Mouse (Mus musculus): ENCODE data around the gene Grb2. TPM values are rescaled to one million over a fixed set of nuclear protein-coding genes. Genes with fewer than 3 reads are reported as not detected.

The Grb2 gene
- polyA plus RNA-seq, 1 experiment from 2014 or later = 39.6 TPM

DNA sequence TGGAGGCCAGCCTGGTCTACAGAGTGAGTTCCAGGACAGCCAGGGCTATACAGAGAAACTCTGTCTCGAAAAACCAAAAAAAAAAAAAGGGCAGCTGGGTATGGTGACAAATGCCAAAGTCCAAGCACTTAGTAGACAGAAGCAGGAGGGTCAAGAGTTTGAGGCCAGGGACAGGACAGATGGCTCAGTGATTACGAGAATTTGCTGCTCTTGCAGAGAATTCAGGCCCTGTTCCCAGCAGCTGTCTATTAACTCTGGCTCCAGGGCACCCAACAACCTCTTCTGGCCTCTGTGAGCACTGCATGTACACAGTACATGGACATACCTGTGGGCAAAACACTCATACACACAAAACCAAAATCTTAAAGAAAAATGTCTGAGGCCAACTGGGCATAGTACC, 90.4 kb downstream of the Grb2 start:
- H3K4me2 ChIP-seq (replicated peaks; ENCODE audit: low read depth, low read length) = no peak overlapping the region
- WGBS = 89% methylated on average over 2 of the region's 2 CpGs
- H3K36me3 ChIP-seq (ENCODE audit: control insufficient read depth, insufficient read depth, low read length) = peaks cover 22% of the 10 kb centered on the region
- no peaks in the 10 kb centered on the region for H3K9me3 ChIP-seq (ENCODE audit: control insufficient read depth, low read depth, low read length)
- ATAC-seq (ENCODE audit: insufficient number of reproducible peaks, insufficient read depth, low FRiP score, low read depth) = no peak
- H3K4me1 ChIP-seq (ENCODE audit: control insufficient read depth, insufficient read depth, low read length) = peaks cover 6% of the 10 kb centered on the region; the same call in 1 of the 2 replicates
- H3K27ac ChIP-seq (ENCODE audit: low read length) = no peak overlapping the region
- H3K9ac ChIP-seq (replicated peaks; ENCODE audit: low read depth, low read length) = no peak overlapping the region
- H3K4me3 ChIP-seq (ENCODE audit: low read depth, low read length) = no peak overlapping the region
- H3K27me3 ChIP-seq (ENCODE audit: control insufficient read depth, insufficient read depth, low read length) = no peaks in the 10 kb centered on the region

DNA sequence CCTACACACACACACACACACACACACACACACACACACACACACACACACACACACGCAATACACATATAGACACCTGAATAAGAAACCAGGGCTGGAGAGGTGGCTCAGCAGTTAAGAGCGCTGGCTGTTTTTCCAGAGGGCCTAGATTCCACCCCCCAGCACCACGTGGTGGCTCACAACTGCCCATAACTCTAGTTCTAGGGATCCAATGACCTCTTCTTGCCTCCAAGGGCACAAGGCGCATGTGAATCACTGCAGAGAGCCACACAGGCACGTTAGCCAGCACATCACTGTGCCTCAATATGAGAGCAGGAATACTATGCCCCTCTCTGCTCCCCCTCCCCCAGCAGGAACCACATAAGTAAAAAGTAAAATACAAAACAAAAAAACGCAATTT, 91.5 kb downstream of the Grb2 start:
- Histone ChIP-seq H3K4me2 (replicated peaks; ENCODE audit: low read depth, low read length) (no peak overlapping the region), H3K9ac (replicated peaks; ENCODE audit: low read depth, low read length) (no peak overlapping the region), H3K4me3 (ENCODE audit: low read depth, low read length) (no peak overlapping the region), H3K27ac (ENCODE audit: low read length) (no peak overlapping the region), H3K4me1 (ENCODE audit: control insufficient read depth, insufficient read depth, low read length) (peaks cover 7% of the 10 kb centered on the region; the same call in 1 of the 2 replicates), H3K9me3 (ENCODE audit: control insufficient read depth, low read depth, low read length) (no peaks in the 10 kb centered on the region), H3K27me3 (ENCODE audit: control insufficient read depth, insufficient read depth, low read length) (no peaks in the 10 kb centered on the region), H3K36me3 (ENCODE audit: control insufficient read depth, insufficient read depth, low read length) (peaks cover 11% of the 10 kb centered on the region)
- 82% methylated on average over 6 of the region's 6 CpGs for WGBS
- no peak for ATAC-seq (ENCODE audit: insufficient number of reproducible peaks, insufficient read depth, low FRiP score, low read depth)

DNA sequence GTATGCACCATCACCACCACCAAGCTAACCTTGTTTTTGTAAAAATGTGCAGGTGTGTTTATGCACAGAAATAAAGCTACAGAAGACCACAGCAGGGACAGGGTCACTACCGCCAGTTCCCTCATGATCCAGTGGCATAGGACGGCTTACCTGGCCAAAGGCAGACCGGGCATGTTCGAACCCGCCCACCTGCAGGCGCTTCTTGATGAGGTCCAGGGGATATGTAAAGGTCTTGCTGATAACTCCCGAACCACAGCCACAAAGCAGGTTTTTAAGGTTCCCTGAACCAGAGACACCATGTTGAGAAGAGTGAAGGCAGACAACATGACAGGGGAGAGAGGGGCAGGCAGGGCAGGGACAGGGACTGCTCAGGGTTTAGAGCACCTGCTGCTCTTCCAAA, 92.0 kb downstream of the Grb2 start:
- WGBS = 87% methylated on average over 7 of the region's 7 CpGs
- peaks cover 12% of the 10 kb centered on the region; the same call in 1 of the 2 replicates for H3K4me1 ChIP-seq (ENCODE audit: control insufficient read depth, insufficient read depth, low read length)
- no peaks in the 10 kb centered on the region for H3K27me3 ChIP-seq (ENCODE audit: control insufficient read depth, insufficient read depth, low read length)
- no peak overlapping the region for H3K4me3 ChIP-seq (ENCODE audit: low read depth, low read length)
- H3K27ac ChIP-seq (ENCODE audit: low read length) = no peak overlapping the region
- no peaks in the 10 kb centered on the region for H3K9me3 ChIP-seq (ENCODE audit: control insufficient read depth, low read depth, low read length)
- no peak overlapping the region for H3K9ac ChIP-seq (replicated peaks; ENCODE audit: low read depth, low read length)
- H3K4me2 ChIP-seq (replicated peaks; ENCODE audit: low read depth, low read length) = no peak overlapping the region
- no peak for ATAC-seq (ENCODE audit: insufficient number of reproducible peaks, insufficient read depth, low FRiP score, low read depth)
- H3K36me3 ChIP-seq (ENCODE audit: control insufficient read depth, insufficient read depth, low read length) = peaks cover 9% of the 10 kb centered on the region

DNA sequence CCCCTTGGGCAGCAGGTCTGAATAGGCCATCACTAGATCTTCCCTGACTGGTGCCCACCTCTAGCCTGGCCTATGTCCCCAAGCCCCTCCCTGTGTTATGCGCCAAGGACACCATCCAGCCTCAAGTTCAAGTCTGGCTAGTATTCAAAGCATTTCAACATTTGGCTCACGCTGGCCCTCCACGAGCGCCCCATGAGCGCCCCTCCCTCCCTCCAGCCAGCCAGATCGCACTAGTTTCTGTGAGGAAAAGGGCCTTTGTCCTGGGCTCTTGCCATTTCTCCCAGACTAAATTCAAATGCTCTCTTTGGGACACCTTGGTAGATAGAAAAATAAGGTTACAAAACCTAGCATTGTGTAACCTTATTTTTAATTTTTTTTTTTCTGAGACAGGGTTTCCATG, 92.5 kb downstream of the Grb2 start:
- ATAC-seq (ENCODE audit: insufficient number of reproducible peaks, insufficient read depth, low FRiP score, low read depth) = no peak
- Histone ChIP-seq H3K4me1 (ENCODE audit: control insufficient read depth, insufficient read depth, low read length) (peaks cover 15% of the 10 kb centered on the region; the same call in 1 of the 2 replicates), H3K4me3 (ENCODE audit: low read depth, low read length) (no peak overlapping the region), H3K9ac (replicated peaks; ENCODE audit: low read depth, low read length) (no peak overlapping the region), H3K36me3 (ENCODE audit: control insufficient read depth, insufficient read depth, low read length) (peaks cover 6% of the 10 kb centered on the region; the same call in 1 of the 2 replicates), H3K9me3 (ENCODE audit: control insufficient read depth, low read depth, low read length) (no peaks in the 10 kb centered on the region), H3K27me3 (ENCODE audit: control insufficient read depth, insufficient read depth, low read length) (no peaks in the 10 kb centered on the region), H3K4me2 (replicated peaks; ENCODE audit: low read depth, low read length) (no peak overlapping the region), H3K27ac (ENCODE audit: low read length) (no peak overlapping the region)
- WGBS = 89% methylated on average over 6 of the region's 6 CpGs

DNA sequence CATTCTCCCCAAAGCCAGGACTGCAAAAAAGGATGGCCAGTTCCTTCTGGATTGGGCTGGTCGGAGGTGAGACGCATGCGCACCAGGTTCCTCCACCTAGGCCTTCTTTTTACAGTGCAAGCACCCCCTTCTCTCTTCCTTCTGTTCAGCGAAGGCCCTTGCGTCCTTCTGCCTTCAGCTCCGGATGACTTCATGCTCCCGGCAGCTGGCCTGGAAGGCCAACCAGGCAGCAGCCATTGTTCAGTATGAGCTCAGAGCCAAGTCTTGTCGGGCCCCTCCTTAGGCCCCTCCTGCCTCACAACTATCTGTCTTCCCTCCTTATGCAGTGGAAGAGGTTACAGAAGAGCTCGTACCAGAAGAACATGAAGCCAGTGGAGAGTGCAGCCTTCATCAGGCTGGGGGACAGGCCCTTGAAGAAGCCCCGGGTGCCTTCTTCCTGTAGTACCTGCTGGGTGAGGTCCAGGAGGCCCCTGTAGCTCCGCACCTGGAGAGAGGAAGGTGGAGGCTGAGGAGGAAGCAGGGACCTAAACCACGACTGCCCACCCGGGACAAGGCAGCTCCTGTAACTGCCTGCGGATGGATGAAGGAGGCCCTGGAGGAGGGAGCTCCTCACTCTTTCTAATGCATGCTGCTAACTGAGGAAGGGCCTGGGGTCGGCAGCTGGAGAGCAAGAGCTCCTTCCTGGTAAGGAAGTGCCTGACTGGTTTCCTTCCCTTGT, 93.1 kb downstream of the Grb2 start:
- ATAC-seq (ENCODE audit: insufficient number of reproducible peaks, insufficient read depth, low FRiP score, low read depth) = no peak
- H3K9ac ChIP-seq (replicated peaks; ENCODE audit: low read depth, low read length) = no peak overlapping the region
- H3K4me2 ChIP-seq (replicated peaks; ENCODE audit: low read depth, low read length) = no peak overlapping the region
- peaks cover 4% of the 10 kb centered on the region; the same call in 1 of the 2 replicates for H3K36me3 ChIP-seq (ENCODE audit: control insufficient read depth, insufficient read depth, low read length)
- peaks cover 15% of the 10 kb centered on the region; the same call in 1 of the 2 replicates for H3K4me1 ChIP-seq (ENCODE audit: control insufficient read depth, insufficient read depth, low read length)
- no peak overlapping the region for H3K4me3 ChIP-seq (ENCODE audit: low read depth, low read length)
- peak overlapping the region; percentile 13; the same call in 1 of the 2 replicates for H3K27ac ChIP-seq (ENCODE audit: low read length)
- no peaks in the 10 kb centered on the region for H3K27me3 ChIP-seq (ENCODE audit: control insufficient read depth, insufficient read depth, low read length)
- WGBS = 76% methylated on average over 15 of the region's 15 CpGs
- H3K9me3 ChIP-seq (ENCODE audit: control insufficient read depth, low read depth, low read length) = no peaks in the 10 kb centered on the region

DNA sequence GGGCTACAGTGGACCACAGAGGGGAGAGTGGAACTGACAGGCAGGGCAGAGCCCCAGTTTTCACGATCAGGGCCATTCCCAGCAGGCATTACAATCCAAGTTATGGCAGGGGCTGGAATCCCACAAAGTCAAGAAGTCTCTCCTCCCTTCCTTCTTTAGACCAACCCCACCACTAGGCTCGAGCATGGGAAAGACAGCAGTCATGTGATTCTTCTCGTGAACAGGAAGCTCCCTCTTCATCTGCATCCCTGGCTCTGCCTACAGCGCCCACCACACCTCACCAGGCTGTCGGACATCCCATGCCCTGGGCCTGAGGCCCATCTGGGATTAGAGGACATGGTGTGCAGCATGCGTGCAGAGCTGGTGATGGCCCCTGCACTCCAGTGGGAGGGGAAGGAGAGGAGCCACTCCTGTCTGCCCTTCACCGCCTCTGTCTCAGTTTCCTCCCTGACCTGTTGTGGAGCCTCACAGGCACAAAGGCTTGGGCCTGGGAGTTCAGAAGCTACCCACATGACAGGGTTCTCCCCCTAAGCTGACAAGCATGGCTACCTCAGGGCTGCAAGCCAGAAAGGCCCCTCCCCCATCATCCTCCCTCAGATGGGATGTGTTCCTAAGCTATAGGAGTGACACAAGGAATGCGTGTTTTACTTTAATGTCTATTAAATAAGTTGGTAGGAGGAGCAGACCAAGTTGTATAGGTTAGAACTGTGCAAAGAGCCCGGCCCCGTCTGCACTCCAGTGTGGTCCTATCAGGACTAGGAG, 93.9 kb downstream of the Grb2 start:
- H3K4me3 ChIP-seq (ENCODE audit: low read depth, low read length) = no peak overlapping the region
- no peaks in the 10 kb centered on the region for H3K9me3 ChIP-seq (ENCODE audit: control insufficient read depth, low read depth, low read length)
- H3K27me3 ChIP-seq (ENCODE audit: control insufficient read depth, insufficient read depth, low read length) = no peaks in the 10 kb centered on the region
- no peak for ATAC-seq (ENCODE audit: insufficient number of reproducible peaks, insufficient read depth, low FRiP score, low read depth)
- H3K4me1 ChIP-seq (ENCODE audit: control insufficient read depth, insufficient read depth, low read length) = peaks cover 15% of the 10 kb centered on the region; the same call in 1 of the 2 replicates
- 82% methylated on average over 10 of the region's 10 CpGs for WGBS
- no peaks in the 10 kb centered on the region for H3K36me3 ChIP-seq (ENCODE audit: control insufficient read depth, insufficient read depth, low read length)
- no peak overlapping the region for H3K4me2 ChIP-seq (replicated peaks; ENCODE audit: low read depth, low read length)
- H3K9ac ChIP-seq (replicated peaks; ENCODE audit: low read depth, low read length) = no peak overlapping the region
- H3K27ac ChIP-seq (ENCODE audit: low read length) = peak overlapping the region; percentile 13; the same call in 1 of the 2 replicates

DNA sequence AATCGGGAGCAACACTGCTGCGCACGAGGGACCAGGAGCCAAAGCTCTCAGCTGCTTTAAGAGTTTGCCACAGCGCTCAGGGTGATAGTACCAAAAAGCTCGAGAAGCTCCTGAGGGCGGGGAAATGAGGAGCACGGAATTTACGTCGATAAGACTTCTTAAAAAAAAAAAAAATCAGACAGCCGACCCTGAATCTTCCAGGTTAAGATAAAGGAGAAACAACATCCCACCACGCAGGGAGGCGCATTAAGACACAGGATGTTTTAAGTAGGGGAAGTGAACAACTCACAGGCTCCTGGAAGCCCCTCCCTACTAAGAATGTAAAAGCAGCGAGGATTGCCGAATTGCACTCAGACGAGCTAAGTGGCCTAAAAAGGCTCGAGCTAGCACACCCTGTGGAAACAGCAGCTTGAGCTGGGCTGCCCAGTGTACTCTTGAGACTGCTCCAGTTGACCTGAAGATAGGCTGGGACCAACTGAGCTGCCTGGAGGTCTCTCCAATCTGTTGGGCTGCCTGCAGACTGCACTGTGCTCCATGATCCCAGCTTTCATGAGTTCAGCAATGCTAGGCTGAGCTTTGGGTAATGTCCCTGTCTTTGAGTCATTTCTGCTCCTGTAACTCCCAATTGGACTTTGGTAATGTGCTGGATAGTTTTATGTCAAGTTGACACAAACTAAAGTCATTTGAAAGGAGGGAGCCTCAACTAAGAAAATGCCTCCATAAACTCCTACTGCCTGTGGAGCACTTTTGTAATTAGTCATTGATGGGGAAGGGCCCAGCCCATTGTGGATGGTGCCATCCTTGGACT, 95.1 kb downstream of the Grb2 start:
- Histone ChIP-seq H3K4me1 (ENCODE audit: control insufficient read depth, insufficient read depth, low read length) (peaks cover 15% of the 10 kb centered on the region; the same call in 1 of the 2 replicates), H3K27ac (ENCODE audit: low read length) (peak overlapping the region; percentile 92), H3K4me3 (ENCODE audit: low read depth, low read length) (peak overlapping the region; percentile 66), H3K27me3 (ENCODE audit: control insufficient read depth, insufficient read depth, low read length) (no peaks in the 10 kb centered on the region), H3K9ac (replicated peaks; ENCODE audit: low read depth, low read length) (peak overlapping the region; percentile 52), H3K4me2 (replicated peaks; ENCODE audit: low read depth, low read length) (peak overlapping the region; percentile 47), H3K36me3 (ENCODE audit: control insufficient read depth, insufficient read depth, low read length) (peaks cover 6% of the 10 kb centered on the region; the same call in 1 of the 2 replicates), H3K9me3 (ENCODE audit: control insufficient read depth, low read depth, low read length) (no peaks in the 10 kb centered on the region)
- under 1% methylated on average over 16 of the region's 16 CpGs for WGBS
- ATAC-seq (ENCODE audit: insufficient number of reproducible peaks, insufficient read depth, low FRiP score, low read depth) = no peak; the same call in 1 of the 2 replicates
